Mouse (Mus musculus): ENCODE data around the gene Insl6.
A peak's percentile ranks its signal among the peaks of the same experiment; 100 is the strongest.

Insl6 gene

DNA sequence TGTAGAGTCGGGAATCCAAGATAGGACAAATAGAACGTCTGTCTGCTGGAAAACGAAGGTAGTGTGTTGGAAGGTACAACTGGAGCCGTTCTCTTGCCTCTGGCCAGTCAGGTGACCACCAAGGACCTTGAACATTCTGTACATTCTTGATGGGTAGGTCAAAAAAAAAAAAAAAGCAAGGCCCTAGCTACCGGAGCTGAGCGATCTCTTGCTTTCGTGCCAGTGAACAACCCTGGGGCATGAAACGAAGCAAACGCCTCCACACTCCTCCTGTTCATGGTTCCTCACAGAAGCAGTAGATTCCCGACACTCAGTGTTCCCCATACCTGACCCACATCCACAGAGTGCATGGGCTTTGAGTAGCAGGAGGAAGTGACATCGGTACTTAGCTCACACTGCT is 31.1 kb upstream of the Insl6 start:
- DNase-seq (ENCODE audit: extremely low read depth, insufficient read length, low spot score) = no peak

DNA sequence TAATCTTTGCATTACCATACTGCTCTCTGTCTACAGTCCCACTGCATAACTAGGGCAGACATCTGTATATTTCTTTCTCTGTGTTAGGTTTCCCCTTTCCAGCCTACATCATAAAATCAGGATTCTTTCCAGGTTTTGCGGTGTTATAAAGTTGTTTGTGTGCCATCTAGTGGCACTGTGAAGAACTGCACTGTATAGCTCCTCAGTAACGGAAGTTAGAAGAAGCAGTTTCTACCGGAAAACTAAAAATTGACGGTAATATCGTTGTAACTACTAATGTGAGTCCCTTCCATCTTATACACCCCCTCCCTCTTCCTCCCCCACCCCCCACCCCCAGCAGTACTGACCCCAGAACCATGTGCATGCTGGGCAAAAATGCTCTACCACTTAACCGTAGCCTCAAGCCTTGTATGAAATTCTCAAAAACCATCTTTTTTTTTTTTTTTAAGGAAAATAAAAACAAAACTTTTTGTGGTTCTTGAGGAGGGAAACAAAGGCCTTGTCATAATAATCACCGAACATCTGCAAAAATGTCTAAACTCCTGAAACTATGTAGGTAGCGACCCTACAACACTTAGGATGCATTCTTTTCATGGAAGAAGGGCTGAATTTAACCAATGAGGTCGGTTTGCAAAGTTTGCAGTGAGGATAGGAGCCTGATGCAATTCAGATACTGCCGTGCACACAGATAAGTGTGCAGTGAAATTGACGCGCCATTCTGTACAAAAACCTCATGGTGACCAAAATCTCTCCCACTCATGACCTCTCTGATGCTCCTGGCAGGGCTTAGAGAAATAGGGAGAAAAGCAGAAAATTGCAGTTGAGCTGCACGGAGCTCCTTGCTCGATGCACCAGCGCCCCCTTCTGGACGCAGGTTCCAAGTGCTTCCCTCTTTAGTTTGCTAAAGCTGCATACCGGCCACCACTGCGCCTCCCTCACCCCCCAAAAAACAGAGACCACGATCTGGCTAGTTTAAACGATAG is 30.0 kb upstream of the Insl6 start:
- peak; percentile 54 for DNase-seq (ENCODE audit: extremely low read depth, insufficient read length, low spot score)

DNA sequence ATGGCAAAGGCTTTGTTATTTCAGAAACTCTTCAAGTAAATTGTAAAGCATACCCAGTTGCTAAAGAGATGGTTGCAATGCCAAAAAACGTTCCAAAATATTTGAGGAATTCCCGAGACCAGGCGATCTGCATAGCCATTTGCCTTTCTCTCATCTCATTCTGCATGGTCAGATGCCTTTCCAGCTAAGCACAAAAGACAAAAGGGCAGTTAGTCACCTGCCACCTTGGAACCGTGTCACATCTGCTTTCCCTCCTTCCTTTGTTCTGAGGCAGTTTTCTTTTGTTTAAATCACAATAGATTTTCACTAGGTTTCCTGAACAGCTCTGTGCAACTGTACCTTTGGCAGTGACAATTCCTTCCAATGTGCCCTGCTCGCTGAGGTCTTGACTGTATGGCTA is 25.8 kb upstream of the Insl6 start:
- DNase-seq (ENCODE audit: extremely low read depth, insufficient read length, low spot score) = no peak

DNA sequence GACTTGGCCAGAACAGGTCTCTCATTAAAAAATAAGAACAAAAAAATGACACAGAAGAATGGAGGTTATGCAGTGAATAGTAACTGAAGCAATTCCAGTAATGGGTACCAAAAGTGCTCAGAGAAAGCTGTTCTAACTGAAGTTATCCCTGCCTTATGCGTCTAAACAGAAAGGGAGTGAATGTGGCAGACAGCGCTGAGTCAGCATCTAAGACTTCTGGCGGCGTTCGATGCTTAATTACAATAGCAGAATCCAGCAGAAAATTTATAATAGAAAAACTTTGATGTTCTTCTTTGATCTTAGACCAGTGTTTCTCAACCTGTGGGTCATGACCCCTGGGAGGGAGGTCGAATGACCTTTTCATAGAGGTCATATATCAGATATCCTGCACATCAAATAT is 20.5 kb upstream of the Insl6 start:
- no peak for DNase-seq (ENCODE audit: extremely low read depth, insufficient read length, low spot score)

DNA sequence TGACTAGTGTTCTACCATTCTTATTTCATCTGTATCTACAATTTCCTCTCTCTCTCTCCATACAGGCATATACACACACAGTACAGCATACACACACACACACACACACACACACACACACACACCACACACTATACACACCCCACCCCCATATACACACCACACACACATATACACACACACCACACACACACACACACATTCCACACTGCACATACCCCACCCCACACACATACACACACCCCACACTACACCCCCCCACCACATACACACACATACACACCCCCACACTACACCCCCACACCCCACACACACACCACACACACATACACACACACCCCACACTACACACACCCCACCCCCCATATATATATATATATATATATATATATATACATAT is 19.7 kb upstream of the Insl6 start:
- DNase-seq (ENCODE audit: extremely low read depth, insufficient read length, low spot score) = no peak

DNA sequence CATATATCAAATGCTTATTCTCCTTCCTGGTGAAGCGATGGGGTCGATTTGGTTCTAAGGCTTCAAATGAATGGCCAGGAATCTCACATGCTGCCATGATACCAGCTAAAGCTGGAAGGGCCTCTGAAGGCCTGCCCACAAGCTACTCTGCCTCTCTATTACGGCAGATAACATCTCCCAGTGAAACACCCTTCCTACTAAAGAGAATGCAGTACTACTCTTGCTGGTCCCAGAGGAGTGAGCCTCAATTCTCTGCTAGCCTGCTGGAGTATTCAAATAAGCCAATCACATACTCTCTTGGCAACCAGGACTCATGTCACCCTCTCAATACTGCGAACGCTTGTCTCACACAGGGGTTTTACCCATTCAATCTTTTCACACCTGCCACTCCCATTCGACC is 17.1 kb upstream of the Insl6 start:
- DNase-seq (ENCODE audit: extremely low read depth, insufficient read length, low spot score) = no peak

DNA sequence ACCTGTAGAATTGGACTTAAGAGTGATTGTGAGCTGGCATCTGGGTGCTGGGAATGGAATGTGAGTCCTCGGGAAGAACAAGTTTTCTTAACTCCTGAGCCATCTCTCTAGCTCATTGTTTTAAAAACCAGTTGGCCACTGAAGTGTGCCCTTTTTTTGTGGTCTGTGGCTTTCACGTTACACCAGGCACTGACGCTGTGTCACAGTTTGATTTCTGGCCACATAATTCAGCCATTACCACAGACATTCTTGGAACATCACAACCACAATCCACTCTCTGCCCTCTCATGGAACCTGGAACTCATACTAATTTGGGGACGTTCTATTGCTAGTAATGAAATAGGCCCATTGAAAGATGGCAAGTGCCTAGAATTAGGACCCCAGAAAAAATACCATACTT is 15.9 kb upstream of the Insl6 start:
- peak; percentile 54 for DNase-seq (ENCODE audit: extremely low read depth, insufficient read length, low spot score)

DNA sequence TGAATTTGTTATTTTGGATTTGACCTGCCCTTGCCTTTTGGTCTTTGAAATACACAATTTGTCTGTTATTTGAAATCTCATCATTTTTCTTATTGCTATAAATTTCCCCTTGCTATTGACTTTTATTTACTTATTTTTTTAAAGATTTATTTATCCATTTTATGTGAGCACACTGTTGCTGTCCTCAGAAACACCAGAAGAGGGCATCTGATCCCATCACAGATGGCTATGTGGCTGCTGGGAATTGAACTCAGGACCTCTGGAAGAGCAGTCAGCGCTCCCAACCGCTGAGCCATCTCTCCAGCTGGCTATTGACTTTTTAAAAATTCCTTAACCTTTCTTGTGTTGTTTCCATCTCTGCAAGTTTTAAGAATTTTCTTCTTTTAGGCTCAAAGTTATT is 11.5 kb upstream of the Insl6 start:
- no peak for DNase-seq (ENCODE audit: extremely low read depth, insufficient read length, low spot score)

DNA sequence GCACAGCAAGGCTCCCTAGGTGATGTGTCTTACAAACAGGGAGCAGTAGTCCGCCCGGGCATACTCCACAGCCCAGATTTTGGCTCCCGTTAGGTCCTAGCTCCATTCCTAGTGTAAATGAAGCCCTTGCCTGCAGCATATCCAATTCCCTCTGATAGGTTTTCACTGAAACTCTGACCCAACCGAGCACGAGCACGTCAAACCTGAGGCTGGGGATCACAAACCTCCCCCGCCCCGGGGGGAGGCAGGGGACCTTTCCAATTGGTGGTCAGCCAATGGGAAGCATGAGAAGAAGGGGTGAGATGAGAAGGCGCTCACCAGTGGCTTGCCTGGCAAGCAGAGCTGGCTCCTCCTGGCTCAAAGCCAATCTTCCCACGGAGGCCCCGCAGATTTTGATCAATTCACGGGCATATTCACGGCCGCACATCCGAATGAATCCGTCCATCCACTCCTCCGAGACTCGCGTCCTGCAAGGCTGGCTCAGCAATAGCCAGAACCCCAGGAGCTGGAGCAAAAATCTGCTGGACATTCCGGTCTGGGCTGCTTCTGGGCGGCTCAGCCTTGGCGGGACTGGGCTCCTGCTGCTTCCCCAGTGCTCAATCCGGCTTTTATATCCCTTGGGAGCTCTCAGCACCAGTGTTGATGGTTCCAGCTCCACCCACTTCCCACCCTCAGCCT is 9.1 kb upstream of the Insl6 start, which contains the start of gene Rln1:
TSS of gene Rln1 (minus strand) at position 603 of the 678 bp plus-strand sequence.
- peak; percentile 7 for DNase-seq (ENCODE audit: extremely low read depth, insufficient read length, low spot score)

DNA sequence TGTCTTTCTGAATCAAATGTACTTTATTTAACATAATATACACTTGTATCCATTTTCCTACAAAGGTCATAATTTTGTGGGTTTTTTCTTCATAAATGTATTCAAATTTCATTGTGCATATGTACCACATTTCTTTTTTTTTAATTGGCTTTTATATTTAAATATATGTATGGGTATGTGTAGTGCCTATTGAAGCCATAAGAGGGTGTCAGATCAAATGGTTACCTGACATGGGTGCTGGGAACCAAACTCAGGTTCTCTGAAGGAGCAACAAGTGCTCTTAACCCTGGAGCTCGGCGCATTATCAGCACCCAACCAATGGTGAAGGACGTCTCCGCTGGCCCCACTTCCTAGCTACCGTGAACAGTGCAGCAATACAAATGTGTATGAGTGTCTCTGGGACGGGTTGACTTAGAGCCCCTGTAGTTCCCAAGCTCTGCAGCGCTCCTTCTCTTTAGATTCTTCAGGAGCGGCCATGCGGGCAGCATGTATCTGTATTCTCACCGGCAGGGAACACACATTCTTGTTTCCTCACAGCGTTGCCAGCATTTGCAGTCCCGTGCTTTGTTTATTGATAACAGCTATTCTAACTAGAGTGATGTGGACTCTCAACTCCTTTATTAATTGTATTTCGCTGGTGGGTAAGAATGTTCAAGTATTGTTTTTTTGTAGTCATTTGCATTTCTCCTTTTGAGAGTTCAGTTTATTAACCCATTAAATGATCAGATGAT is 1.8 kb upstream of the Insl6 start:
- DNase-seq (ENCODE audit: extremely low read depth, insufficient read length, low spot score) = no peak

DNA sequence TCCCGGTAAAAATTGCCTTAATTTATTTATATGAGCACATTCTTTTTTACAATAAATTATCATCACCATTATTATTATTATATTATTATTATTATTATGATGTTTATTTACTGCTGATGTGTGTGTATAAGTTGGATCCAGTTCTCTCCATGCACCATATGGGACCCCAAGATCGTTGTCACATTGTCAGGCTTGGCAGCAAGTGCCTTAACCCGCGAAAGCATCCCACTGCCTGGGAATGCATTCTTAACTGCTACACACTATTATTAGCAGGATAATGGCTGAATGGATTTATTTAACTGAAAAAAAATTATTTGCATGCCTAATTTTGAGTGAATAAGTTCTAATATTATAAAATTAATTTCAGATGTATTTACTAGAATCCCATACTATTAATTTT is 1.2 kb upstream of the Insl6 start:
- no peak for DNase-seq (ENCODE audit: extremely low read depth, insufficient read length, low spot score)

DNA sequence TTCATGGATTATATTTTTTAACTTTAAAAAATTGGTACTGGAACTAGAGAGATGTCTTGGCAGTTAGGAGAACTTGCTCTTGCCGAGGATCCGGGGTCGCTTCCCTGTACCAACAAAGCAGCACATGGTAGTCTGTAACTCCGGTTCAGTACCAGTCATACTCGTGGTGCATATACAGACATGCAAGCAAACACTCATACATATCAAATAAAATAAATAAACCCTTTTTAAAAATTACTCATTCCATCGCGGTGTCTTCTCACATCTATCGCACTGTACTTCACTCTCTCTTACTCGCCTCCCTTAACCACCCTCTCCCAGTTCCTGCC is 660 bp upstream of the Insl6 start:
- DNase-seq (ENCODE audit: extremely low read depth, insufficient read length, low spot score) = no peak

DNA sequence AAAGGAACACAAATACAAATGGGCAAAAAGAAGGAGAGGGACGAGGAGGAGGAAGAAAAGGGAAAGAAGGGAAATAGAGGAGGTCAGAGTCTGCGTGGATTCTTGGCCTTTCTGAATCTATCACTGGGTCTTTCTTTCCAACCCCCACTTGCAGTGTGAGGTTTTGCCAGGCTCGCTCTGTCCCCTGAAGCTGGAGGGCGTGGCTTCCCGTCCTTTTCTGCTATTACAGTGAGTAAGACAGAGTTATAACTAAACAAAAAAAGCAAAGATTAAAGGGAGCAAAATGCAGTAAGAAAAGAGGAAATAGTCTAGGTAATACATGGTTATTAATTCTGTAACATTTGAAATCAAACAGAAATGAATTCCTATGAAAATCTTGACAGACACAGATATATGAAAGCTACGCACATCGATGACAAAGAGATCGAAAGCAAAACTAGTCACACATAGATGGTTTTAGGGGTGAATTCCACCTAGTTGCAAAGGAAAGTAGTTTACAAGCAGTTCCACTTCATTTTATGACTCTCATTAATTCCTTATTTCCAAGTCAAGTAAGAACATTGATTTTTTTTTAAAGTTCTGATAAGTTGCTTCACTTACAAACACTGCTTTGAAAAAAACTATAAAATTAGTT is 1.6 kb downstream of the Insl6 start:
- no peak for DNase-seq (ENCODE audit: extremely low read depth, insufficient read length, low spot score)

DNA sequence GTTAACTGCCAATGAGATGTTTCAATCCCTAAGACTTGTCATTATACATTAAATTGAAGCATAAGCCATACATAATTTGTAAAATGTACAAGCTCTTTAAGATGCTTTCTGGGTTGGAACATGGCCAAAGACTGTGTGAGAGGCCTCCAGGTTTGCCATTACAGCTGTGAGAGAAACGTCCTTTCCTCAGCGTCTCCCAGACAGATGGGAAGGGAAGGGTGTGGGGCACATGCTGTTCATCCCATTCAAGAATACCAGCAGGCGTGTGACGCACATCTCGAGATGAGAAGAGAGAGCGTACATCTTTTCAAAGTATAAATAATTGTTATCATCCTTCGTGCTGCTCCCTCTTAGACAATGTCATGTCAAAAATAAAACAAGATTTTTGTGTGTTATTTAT is 12.5 kb downstream of the Insl6 start:
- no peak for DNase-seq (ENCODE audit: extremely low read depth, insufficient read length, low spot score)

DNA sequence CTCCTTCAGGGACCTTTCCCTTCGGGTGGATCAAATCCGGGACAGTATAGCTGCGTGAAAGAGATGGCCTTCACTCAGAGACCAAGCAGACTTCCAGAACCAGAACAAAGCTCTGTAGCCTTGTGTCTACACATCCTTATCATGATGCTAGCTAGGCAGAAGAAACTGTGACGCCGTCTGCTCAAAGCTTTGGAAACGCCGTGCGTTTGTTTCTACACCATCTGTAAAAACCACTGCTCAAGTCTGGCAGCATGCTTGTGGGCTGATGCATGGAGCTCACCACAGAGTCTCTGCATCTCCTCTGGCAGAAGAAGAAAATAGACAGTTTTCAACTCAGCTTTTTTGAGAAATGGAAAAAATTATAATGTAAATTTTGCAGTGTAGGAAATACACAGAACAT is 13.4 kb downstream of the Insl6 start:
- no peak for DNase-seq (ENCODE audit: extremely low read depth, insufficient read length, low spot score)

DNA sequence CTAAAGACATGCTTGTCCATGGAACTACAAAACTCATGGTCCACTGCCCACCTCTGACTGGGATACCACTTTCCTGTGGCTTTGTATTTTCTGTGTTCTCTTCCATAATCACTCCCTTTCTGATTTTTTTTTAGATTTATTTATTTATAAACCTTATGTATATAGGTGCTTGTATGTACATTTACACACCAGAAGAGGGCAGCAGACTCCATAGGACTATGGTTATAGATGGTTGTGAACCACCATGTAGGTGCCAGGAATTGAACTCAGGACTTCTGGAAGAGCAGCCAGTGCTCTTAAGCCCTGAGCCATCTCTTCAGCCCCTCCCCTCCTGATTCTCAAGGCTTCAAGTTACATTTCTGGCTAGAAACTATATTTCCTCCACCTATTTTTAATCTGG is 16.3 kb downstream of the Insl6 start:
- no peak for DNase-seq (ENCODE audit: extremely low read depth, insufficient read length, low spot score)

DNA sequence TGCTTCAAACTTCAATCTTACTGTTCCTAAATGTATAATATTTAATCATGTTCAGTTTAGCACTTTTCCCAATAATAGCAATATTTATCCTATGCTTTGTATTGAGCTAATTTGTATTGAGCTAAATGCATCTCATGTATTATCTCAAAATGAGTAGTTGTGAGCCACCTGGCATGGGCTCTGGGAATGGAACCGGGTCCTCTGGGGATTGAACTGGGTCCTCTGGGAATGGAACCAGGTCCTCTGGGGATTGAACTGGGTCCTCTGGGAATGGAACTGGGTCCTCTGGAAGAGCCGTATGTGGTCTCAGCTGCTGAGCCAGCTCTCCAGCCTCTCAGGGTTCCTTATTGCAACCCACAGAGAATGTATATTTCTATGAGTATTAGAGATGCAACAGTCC is 23.0 kb downstream of the Insl6 start:
- no peak for DNase-seq (ENCODE audit: extremely low read depth, insufficient read length, low spot score)

DNA sequence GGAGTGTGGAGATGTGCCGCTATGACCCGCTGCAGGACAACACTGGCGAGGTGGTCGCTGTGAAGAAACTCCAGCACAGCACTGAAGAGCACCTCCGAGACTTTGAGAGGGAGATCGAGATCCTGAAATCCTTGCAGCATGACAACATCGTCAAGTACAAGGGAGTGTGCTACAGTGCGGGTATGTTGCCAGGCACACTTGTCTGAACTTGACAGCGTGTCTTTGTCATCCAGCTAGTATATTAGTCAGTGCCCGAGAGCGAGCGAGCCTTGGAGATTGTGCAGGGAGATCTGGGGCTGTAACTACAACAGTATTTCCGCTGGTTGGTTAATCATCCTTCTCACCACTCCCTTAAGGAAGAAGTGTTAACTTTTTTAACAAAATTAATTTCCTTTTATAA is 24.2 kb downstream of the Insl6 start:
- no peak for DNase-seq (ENCODE audit: extremely low read depth, insufficient read length, low spot score)

DNA sequence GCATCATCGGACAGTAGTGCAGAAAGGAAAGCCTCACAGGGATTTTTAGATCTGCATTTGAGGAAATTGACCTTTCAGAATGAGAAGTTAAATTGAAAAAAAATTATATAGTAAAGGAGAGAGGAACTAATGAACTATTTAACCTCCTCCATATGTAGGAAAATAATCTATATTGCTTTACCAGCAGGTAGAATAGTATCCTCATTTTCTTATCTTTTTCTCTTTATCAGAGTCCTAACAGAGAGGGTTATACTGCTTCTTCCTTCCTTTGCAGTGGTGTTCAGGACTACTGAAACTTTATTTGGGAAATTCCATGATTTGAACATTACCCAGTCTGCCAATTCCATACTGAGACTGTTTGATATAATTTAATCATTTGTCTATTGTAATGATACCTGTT is 27.8 kb downstream of the Insl6 start:
- no peak for DNase-seq (ENCODE audit: extremely low read depth, insufficient read length, low spot score)

DNA sequence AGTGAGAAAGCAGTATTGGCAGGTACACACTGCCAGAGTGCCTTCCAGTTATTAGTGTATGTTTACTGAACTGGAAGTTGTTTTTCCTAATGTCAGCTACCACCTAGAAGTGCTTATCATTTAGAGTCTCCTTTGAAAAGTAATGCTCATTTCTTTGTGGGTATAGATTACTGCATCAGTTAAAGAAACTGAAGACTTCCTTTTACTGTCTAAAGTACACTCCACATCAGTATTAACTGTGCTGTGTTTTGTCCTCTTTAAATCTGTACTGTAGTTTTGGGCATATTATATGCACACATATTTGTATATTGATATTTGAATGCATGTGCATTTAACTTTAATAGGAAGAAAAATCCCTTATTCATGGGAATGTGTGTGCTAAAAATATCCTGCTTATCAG is 29.0 kb downstream of the Insl6 start:
- no peak for DNase-seq (ENCODE audit: extremely low read depth, insufficient read length, low spot score)

DNA sequence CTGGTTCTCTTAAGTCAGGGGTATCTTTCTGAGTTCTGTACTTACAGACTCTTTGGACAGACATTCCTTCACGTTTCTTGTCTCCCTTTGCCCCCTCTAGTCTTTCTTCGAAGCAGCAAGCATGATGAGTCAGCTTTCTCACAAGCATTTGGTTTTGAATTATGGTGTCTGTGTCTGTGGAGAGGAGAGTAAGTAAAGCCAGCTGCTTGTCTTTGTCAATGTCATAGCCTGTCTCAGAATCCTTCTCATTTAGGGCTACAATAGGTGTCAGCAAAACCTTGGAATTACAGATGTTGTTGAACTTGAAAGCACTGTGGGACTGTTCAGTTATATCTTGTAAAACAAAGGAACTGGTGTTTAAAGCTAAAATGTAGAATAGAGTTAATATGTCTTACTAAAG is 30.4 kb downstream of the Insl6 start:
- no peak for DNase-seq (ENCODE audit: extremely low read depth, insufficient read length, low spot score)
